Mouse (Mus musculus) thymus, postnatal 14 days (tissue): ENCODE data around the gene Kcnk1.

Experiments used
- DNase-seq: peaks from one replicate; pipeline ENCODE4 v3.0.0; 2021

Kcnk1 gene

DNA sequence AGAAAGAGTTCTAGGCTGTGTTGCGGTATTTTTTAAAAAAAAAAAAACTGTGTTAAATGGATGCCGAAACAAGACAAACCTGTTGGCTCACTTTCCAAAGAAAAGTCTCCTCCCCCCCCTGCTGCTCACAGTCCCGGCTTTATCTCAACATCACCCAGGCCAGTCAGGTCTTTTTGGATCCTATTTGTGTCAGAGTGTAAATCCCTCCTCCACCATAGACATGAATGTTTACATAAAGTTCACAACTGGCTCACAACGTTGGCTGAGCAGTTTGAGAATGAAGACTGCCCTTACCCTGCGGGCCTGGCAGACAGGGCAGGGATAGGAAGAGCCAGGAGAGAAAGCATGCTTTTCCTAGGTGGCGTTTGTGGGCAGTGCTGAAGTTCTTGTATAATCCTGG lies 2.0 kb downstream of the Kcnk1 start:
- DNase-seq, result no peak

GRCm38 (mm10) chr8:125997550-125997949 lies 2.6 kb downstream of the Kcnk1 start:
- DNase-seq, result no peak

DNA sequence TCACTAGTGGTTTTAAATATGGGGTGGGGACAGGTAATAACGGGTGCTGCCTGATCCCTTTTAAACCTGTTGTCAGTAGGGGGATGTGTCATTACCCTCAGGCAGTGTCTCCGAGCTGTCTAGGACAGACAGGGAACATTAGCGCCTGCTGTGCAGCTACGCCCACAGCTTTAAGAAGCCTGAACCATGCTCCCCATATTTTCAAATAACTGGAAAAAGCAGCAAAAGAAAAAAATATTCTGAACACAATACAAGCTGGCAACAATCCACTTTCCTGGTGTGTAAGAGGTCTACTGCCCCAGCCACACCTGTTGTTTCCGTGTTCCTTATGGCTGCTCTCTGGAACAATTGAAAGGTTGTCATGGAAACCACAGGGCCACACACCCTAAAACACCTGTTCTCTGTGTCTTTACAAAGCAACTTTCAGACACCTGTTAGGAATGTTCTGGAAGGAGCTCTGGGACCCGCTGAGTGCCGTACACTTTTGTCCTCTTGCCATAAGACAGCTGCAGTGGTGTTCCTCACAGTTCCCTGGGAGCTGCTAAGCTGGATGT lies 4.9 kb downstream of the Kcnk1 start:
- no peak for DNase-seq

DNA sequence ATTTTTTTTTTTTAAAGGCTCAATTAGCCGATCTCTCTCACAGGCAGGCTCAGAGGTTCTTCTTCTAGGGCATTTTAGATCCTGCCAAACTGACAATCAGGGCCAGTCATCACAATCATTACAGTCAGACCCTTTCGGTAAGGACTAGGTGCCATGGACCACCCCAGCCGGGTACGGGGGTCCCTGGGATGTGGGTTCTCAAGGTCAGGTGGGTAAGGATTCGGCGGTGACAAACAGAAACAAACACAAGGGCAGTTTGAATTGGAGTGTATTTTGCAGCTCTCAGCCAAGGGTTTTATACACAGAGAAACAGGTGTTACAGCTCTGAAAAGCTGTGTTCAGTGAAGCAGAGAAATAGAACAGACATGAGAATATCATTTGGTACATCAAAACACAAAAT lies 8.6 kb downstream of the Kcnk1 start:
- DNase-seq, result no peak

DNA sequence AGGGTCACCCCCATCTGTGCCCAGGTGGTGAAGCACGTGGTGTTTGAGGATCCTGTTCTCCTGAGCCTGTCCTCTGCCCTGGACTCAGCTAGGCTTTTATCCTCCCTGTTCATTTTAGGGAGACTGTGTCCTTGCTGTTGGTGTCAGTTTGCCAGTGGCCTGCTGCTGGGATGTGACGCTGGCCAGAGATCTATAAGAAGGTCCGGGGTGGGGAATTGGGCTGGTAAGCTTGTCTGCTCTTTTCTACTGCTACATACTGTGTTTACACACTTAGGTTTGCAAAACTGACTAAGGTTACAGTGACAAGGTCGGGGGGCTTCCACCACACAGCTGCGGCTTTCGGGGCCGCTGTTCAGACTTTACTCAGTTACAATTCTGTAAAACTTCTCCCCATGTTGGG lies 10.0 kb downstream of the Kcnk1 start:
- no peak for DNase-seq

DNA sequence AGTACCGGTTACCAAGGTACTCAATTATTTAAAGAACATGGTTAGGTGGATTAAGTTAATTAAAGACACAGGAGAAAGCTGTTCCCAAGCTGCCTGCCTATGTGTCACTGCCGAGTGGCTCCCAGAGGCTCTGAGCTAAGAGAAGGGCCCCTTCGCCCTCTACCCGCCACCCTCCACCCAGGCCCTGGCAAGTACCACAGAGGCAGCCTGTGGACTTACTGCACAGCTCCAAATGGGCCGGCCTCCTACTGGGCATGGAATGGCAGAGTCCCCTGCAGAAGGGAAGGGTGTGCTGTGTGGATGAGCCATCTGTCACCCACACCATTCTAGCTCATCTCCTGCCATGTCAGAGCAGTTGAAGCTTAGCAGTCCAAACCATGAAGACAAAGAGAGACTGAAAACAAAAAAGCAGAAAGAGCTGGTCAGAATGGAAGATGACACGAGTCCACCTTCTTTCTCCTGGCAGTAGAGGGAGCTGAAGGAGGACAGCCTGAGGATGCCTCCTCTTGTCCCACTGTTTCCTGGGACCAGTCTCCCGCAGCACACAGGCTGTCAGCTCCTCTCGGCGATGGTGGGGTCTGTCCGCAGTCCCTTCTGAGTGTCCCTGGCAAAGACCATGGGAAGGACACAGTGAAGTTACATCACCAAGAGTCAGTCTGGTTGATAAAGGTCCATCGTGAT lies 11.5 kb downstream of the Kcnk1 start:
- no peak for DNase-seq

DNA sequence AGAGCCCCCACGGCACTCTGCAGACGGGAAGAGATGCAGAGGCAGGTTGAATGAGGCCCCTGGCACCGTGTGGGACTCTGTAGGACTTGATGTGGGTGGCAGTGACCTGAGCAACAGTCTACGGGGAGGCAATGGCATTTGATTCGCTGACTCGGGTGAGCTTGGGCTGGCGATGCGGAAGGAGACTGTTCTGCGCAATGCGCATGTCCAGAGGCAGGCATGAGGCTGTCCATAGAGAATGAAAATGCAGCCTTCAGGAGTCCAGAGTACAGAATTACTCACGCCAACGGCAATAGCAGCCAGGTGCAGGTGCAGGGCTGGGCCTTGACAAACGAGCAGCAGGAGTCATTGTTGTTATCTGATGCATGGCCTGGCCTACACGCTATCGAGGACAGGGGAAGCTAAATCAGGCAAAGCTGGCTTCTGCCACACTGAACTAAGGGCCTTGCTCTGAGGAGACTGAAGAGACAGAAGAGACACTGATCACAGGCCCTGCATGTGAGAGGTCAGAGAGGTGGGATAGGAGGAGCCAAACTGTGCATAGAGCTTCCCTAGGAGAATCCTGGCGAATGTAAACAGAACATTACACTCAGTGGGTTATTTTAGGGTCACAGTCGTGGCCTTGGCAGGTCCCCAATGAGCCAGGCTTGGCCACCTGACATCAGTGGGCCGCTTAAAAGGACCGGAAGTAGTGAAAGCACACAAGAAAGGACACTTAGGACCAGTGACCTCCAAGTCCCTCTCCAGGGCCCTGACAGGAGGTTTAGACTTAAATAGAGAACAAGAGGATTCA lies 12.8 kb downstream of the Kcnk1 start:
- no peak for DNase-seq

DNA sequence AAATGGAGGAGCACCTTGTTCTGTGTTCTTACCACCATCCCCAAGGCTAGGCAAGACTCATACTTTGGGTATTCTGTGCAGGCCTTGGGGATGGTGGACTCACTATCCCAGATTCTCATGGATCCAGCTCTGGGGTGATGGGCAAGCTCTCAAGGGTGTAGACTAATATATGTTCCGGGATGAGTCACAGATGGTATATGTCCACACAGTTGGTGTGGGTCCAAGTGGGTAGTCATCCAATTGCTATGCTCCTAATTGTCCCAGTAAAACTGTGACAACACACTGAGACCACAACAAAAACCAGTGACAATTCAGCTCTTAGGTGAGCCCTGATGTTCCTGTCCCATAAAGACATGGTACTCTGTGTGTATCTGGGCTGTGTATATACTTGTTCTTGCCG lies 14.0 kb downstream of the Kcnk1 start:
- no peak for DNase-seq

DNA sequence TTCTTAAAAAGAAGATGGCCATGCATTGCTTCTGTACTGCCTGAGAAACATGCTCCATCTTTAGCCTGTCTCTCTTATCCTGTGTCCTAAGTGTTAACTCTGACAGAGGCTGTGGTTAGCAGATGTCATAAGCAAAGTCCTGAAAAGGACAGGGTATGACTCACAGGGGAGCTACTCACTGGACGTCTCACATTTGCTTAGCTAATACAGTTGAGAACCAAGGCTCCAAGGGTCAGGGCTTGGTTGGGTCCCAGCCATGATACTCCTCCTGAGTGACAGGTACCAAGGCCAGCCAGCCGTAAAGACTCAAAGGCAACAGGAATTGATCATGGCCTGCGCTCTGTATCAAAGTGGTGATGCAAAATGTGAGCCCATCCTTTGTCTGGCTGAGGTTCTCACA lies 15.9 kb downstream of the Kcnk1 start:
- no peak for DNase-seq

- no peak for DNase-seq
Measured at GRCm38 (mm10) chr8:126012334-126012733, 17.4 kb downstream of the Kcnk1 start.

- no peak for DNase-seq
Measured at GRCm38 (mm10) chr8:126013646-126014045, 18.7 kb downstream of the Kcnk1 start.

GRCm38 (mm10) chr8:126021932-126022331 lies 27.0 kb downstream of the Kcnk1 start:
- DNase-seq, result no peak

DNA sequence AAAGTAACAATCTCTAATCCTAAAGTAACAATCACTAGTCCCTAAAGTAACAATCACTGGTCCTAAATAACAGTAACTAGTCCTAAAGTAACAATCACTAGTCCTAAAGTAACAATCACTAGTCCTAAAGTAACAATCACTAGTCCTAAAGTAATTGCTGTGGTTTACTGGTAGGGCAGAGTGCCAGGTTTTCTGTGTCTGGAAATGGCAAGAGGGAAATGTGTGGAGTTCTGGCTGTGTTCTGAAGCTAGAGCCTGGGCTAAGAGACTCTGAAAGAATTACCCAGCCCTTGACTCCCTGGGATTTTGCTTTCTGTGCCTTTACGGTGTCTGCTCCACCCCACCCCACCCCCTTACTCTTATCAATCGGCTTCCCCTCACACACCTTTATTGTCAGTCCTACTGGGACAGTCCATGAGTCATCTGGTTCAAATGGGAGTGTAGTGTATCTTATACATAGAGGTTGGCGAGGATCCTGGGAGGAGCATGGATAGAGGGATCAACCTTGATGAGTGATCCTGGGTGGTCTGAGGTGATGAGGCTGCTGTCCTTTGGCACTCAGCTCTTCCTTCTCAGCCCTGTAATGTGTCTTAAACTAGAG lies 28.8 kb downstream of the Kcnk1 start:
- DNase-seq, result no peak

GRCm38 (mm10) chr8:126024891-126025290 lies 29.9 kb downstream of the Kcnk1 start:
- DNase-seq, result no peak

GRCm38 (mm10) chr8:126026121-126026520 lies 31.2 kb downstream of the Kcnk1 start:
- DNase-seq, result no peak

GRCm38 (mm10) chr8:126026584-126026983 lies 31.6 kb downstream of the Kcnk1 start:
- DNase-seq, result no peak

DNA sequence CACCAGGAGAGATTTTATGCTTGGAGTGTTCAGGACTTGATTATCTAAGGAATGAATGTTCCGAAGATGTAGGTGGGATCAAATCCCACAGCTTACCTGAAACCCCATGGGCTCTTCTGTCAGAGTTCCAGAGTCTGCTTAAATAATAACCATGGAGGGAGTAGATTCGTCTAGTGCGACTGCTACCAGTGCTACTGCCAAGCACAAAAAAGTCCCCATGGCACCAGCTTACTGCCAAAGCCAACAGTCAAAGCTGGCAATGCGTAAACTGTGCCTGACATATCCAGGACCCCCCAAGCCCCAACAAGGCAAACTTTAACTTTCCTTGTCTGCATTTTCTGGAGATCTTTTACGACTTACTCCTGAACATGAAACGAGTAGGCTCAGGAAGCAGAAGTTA lies 32.5 kb downstream of the Kcnk1 start:
- DNase-seq, result no peak

DNA sequence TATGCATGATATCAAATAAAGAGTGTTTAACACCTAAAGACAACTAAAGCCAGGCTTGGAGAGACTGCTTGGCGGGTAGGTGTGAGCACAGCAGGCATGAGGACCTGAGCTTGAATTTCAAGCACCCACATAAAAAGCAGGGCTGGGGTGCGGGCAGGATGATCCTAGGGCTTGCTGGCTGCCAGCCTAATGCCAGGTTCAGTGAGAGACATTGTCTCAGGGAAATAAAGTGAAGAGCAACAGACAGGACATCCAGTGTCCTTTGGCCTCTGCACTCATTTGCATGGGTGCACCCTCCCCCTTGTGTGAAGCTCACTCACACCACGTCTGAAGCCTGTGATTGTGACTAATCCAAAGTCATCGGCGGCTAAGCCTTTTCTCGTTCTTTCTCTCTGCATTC lies 34.0 kb downstream of the Kcnk1 start:
- no peak for DNase-seq

- DNase-seq, result no peak
Measured at GRCm38 (mm10) chr8:126032776-126033175, 37.8 kb downstream of the Kcnk1 start.

GRCm38 (mm10) chr8:126035046-126035445 lies 40.1 kb downstream of the Kcnk1 start:
- no peak for DNase-seq

DNA sequence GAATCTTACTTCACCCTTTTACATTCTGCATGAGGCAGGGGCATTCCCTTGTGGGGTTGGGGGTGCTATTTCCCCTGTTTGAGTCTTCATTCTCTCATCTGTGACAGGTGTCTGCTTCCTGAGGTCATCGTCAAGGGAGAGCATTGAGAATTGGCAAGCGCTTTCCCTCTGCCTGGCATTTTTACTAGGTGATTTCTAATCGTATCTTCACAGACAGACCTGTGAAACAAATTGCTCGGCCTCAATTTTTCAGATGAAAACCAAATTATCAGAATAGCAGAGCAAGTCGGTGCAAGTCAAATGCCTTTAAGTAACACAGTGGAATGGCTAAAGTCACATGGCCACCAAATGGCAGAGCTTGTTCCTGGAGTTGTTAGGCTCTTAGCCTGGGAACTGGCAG lies 41.4 kb downstream of the Kcnk1 start:
- DNase-seq, result no peak

DNA sequence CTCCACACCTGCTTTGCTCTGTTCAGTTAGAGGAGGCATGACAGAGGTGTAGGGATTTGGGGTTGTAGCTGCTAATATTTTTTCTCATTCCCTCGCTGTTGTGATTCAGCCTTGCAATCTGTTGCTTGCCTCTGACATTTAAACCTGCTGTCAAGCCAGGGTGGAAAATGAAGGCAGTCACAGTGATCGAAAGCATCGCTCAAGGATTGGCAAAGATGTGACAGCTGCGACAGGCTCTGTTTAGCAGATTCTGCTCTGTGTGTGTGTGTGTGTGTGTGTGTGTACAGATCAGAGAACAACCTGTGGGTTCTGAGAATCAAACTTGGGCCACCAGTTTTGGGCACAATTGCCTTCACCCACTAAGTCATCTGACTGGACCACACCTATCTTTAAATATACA lies 50.8 kb downstream of the Kcnk1 start:
- DNase-seq, result no peak

- DNase-seq, result no peak
Measured at GRCm38 (mm10) chr8:126053911-126054310, 58.9 kb downstream of the Kcnk1 start.

GRCm38 (mm10) chr8:126058876-126059275 lies 63.9 kb downstream of the Kcnk1 start:
- DNase-seq, result no peak
